Mouse (Mus musculus) neural tube, embryonic 13.5 days (tissue): ENCODE measurements around the gene Pfdn5. TPM values are rescaled to one million over a fixed set of nuclear protein-coding genes. Genes with fewer than 3 reads are reported as not detected.
A peak's percentile ranks its signal among the peaks of the same experiment; 100 is the strongest.

Source experiments
- ATAC-seq: fragments of 200-750 bp; cut with Nextera tagmentation; 2 replicates; pipeline ENCODE4 v1.8.0; 2017; ENCODE audit warnings: low read depth, mild to moderate bottlenecking, moderate TSS enrichment, moderate library complexity
- H3K27ac ChIP-seq: fragments of 300-500 bp; sonication (generic); replicated peaks from 2 replicates; pipeline ENCODE4 v1.5.1; 2015; ENCODE audit warnings: moderate library complexity, mild to moderate bottlenecking, inconsistent platforms
- H3K27me3 ChIP-seq: fragments of 300-500 bp; sonication (generic); 2 replicates; pipeline ENCODE4 v1.6.1; 2015; ENCODE audit warnings: mild to moderate bottlenecking, inconsistent platforms
- H3K36me3 ChIP-seq: fragments of 300-500 bp; sonication (generic); 2 replicates; pipeline ENCODE4 v1.6.1; 2015; ENCODE audit warnings: mild to moderate bottlenecking, inconsistent platforms
- H3K4me1 ChIP-seq: fragments of 300-500 bp; sonication (generic); replicated peaks from 2 replicates; pipeline ENCODE4 v1.6.1; 2015; ENCODE audit warnings: inconsistent platforms
- H3K4me2 ChIP-seq: fragments of 300-500 bp; sonication (generic); 2 replicates; pipeline ENCODE4 v1.6.1; 2015; ENCODE audit warnings: inconsistent platforms, mild to moderate bottlenecking, moderate library complexity
- H3K4me3 ChIP-seq: fragments of 300-500 bp; sonication (generic); 2 replicates; pipeline ENCODE4 v1.5.1; 2015; ENCODE audit warnings: mild to moderate bottlenecking, inconsistent platforms
- H3K9ac ChIP-seq: fragments of 300-500 bp; sonication (generic); 2 replicates; pipeline ENCODE4 v1.6.1; 2015; ENCODE audit warnings: moderate library complexity, mild to moderate bottlenecking, inconsistent platforms
- H3K9me3 ChIP-seq: fragments of 300-500 bp; sonication (generic); 2 replicates; pipeline ENCODE4 v1.6.1; 2016; ENCODE audit warnings: inconsistent platforms
- WGBS: fragments of 180-500 bp; shearing (Covaris S2); methylation state at CpG from one replicate; pipeline ENCODE4 v1.1.7; 2015; 5-methylcytosine and 5-hydroxymethylcytosine counted together
- polyA plus RNA-seq: library from polyadenylated mRNA; unstranded; fragments of >200 nt; fragmentation: Nextera tagmentation; extraction: Ambion mirVana; gene quantifications from 2 replicates; pipeline ENCODE4 v1.2.1, GENCODE M21; 2015

Gene Pfdn5
- polyA plus RNA-seq, 1 experiment from 2014 or later: 480 TPM

GRCm38 (mm10) chr15:102339612-102340011 lies 13.7 kb downstream of the Pfdn5 start:
- H3K9ac ChIP-seq: no peak overlapping the region
- WGBS: 69% methylated on average over 5 of the region's 5 CpGs
- H3K9me3 ChIP-seq: no peaks in the 10 kb centered on the region

GRCm38 (mm10) chr15:102341580-102341979 lies 15.7 kb downstream of the Pfdn5 start:
- Histone ChIP-seq H3K9ac (no peak overlapping the region), H3K27ac (no peak overlapping the region), H3K4me2 (no peak overlapping the region), H3K4me3 (no peak overlapping the region), H3K27me3 (no peaks in the 10 kb centered on the region), H3K36me3 (peaks cover 65% of the 10 kb centered on the region), H3K4me1 (no peaks in the 10 kb centered on the region), H3K9me3 (no peaks in the 10 kb centered on the region)
- 5% methylated on average over 1 of the region's 1 CpGs for WGBS
- no peak for ATAC-seq

More at GRCm38 (mm10) chr15:102339612-102340011, 13.7 kb downstream of the Pfdn5 start:
- Histone ChIP-seq H3K36me3 (peaks cover 63% of the 10 kb centered on the region), H3K4me2 (no peak overlapping the region), H3K4me3 (no peak overlapping the region), H3K27me3 (no peaks in the 10 kb centered on the region), H3K27ac (no peak overlapping the region), H3K4me1 (no peaks in the 10 kb centered on the region)
- no peak for ATAC-seq

- H3K27ac ChIP-seq: no peak overlapping the region
- no peak overlapping the region for H3K4me3 ChIP-seq
- ATAC-seq: no peak
- H3K4me1 ChIP-seq: peaks cover under 1% of the 10 kb centered on the region
- WGBS: 98% methylated on average over 3 of the region's 3 CpGs
- H3K27me3 ChIP-seq: no peaks in the 10 kb centered on the region
- H3K9ac ChIP-seq: no peak overlapping the region
- H3K9me3 ChIP-seq: no peaks in the 10 kb centered on the region
- peaks cover 41% of the 10 kb centered on the region for H3K36me3 ChIP-seq
- H3K4me2 ChIP-seq: no peak overlapping the region
Measured at GRCm38 (mm10) chr15:102344490-102344889, 18.6 kb downstream of the Pfdn5 start.

GRCm38 (mm10) chr15:102346444-102346843 lies 20.5 kb downstream of the Pfdn5 start:
- no peaks in the 10 kb centered on the region for H3K9me3 ChIP-seq
- no peak overlapping the region for H3K4me2 ChIP-seq
- WGBS: 82% methylated on average over 4 of the region's 4 CpGs
- no peak overlapping the region for H3K4me3 ChIP-seq
- no peak overlapping the region for H3K9ac ChIP-seq
- ATAC-seq: no peak
- peaks cover 13% of the 10 kb centered on the region for H3K4me1 ChIP-seq
- no peak overlapping the region for H3K27ac ChIP-seq
- no peaks in the 10 kb centered on the region for H3K27me3 ChIP-seq
- peaks cover 30% of the 10 kb centered on the region for H3K36me3 ChIP-seq

GRCm38 (mm10) chr15:102350138-102350941 lies 24.4 kb downstream of the Pfdn5 start, which contains the start of gene Aaas:
TSS of gene Aaas (minus strand) at chr15:102350771.
- H3K4me3 ChIP-seq: peak within 1 kb of the TSS; percentile 81
- no peaks in the 10 kb centered on the region for H3K27me3 ChIP-seq
- peak within 1 kb of the TSS; percentile 83 for H3K9ac ChIP-seq
- H3K27ac ChIP-seq: peak within 1 kb of the TSS; percentile 67
- peaks cover 17% of the 10 kb centered on the region for H3K36me3 ChIP-seq
- H3K4me1 ChIP-seq: peaks cover 19% of the 10 kb centered on the region
- H3K9me3 ChIP-seq: no peaks in the 10 kb centered on the region
- ATAC-seq: peak; percentile 88
- under 1% methylated on average over 56 of the region's 56 CpGs for WGBS
- peak within 1 kb of the TSS; percentile 93 for H3K4me2 ChIP-seq

- no peak overlapping the region for H3K27ac ChIP-seq
- peaks cover 12% of the 10 kb centered on the region for H3K36me3 ChIP-seq
- peaks cover 3% of the 10 kb centered on the region for H3K27me3 ChIP-seq
- peak overlapping the region; percentile 93 for H3K4me2 ChIP-seq
- peak overlapping the region; percentile 81 for H3K4me3 ChIP-seq
- no peaks in the 10 kb centered on the region for H3K9me3 ChIP-seq
- WGBS: 10% methylated on average over 11 of the region's 11 CpGs
- peak overlapping the region; percentile 61 for H3K9ac ChIP-seq
- peaks cover 24% of the 10 kb centered on the region for H3K4me1 ChIP-seq
- peak; percentile 1; the same call in 1 of the 2 replicates for ATAC-seq
Measured at GRCm38 (mm10) chr15:102350942-102351291, 25.0 kb downstream of the Pfdn5 start.

GRCm38 (mm10) chr15:102352177-102352576 lies 26.3 kb downstream of the Pfdn5 start:
- peaks cover 15% of the 10 kb centered on the region for H3K27me3 ChIP-seq
- no peak overlapping the region for H3K4me3 ChIP-seq
- no peak overlapping the region for H3K27ac ChIP-seq
- H3K4me2 ChIP-seq: no peak overlapping the region
- no peaks in the 10 kb centered on the region for H3K9me3 ChIP-seq
- ATAC-seq: no peak
- no peaks in the 10 kb centered on the region for H3K36me3 ChIP-seq
- 64% methylated on average over 2 of the region's 2 CpGs for WGBS
- H3K9ac ChIP-seq: no peak overlapping the region
- H3K4me1 ChIP-seq: peaks cover 31% of the 10 kb centered on the region

GRCm38 (mm10) chr15:102353986-102354385 lies 28.1 kb downstream of the Pfdn5 start:
- ATAC-seq: no peak
- H3K4me1 ChIP-seq: peaks cover 48% of the 10 kb centered on the region
- H3K9ac ChIP-seq: no peak overlapping the region
- no peak overlapping the region for H3K4me3 ChIP-seq
- peaks cover 33% of the 10 kb centered on the region for H3K27me3 ChIP-seq
- H3K9me3 ChIP-seq: no peaks in the 10 kb centered on the region
- H3K27ac ChIP-seq: no peak overlapping the region
- 91% methylated on average over 2 of the region's 2 CpGs for WGBS
- no peaks in the 10 kb centered on the region for H3K36me3 ChIP-seq
- no peak overlapping the region for H3K4me2 ChIP-seq

GRCm38 (mm10) chr15:102355134-102355870 lies 29.4 kb downstream of the Pfdn5 start:
- peak; percentile 42 for ATAC-seq
- Histone ChIP-seq H3K9me3 (no peaks in the 10 kb centered on the region), H3K27ac (peak overlapping the region; percentile 74), H3K36me3 (no peaks in the 10 kb centered on the region), H3K4me3 (peak overlapping the region; percentile 49), H3K9ac (peak overlapping the region; percentile 73), H3K27me3 (peaks cover 45% of the 10 kb centered on the region), H3K4me1 (peaks cover 42% of the 10 kb centered on the region), H3K4me2 (peak overlapping the region; percentile 95)
- WGBS: 1% methylated on average over 48 of the region's 49 CpGs

GRCm38 (mm10) chr15:102355871-102356441 lies 30.0 kb downstream of the Pfdn5 start:
- Histone ChIP-seq H3K27ac (peak overlapping the region; percentile 74), H3K36me3 (no peaks in the 10 kb centered on the region), H3K4me2 (peak overlapping the region; percentile 95), H3K9me3 (no peaks in the 10 kb centered on the region), H3K4me1 (peaks cover 41% of the 10 kb centered on the region), H3K4me3 (peak overlapping the region; percentile 49), H3K9ac (peak overlapping the region; percentile 73), H3K27me3 (peaks cover 45% of the 10 kb centered on the region)
- peak; percentile 52; the same call in 1 of the 2 replicates for ATAC-seq
- WGBS: under 1% methylated on average over 38 of the region's 38 CpGs

GRCm38 (mm10) chr15:102356501-102357325 lies 30.8 kb downstream of the Pfdn5 start:
- H3K9me3 ChIP-seq: no peaks in the 10 kb centered on the region
- no peak for ATAC-seq
- H3K4me1 ChIP-seq: peaks cover 38% of the 10 kb centered on the region
- 24% methylated on average over 16 of the region's 16 CpGs for WGBS
- peak overlapping the region; percentile 73 for H3K9ac ChIP-seq
- H3K4me2 ChIP-seq: peak overlapping the region; percentile 95
- no peaks in the 10 kb centered on the region for H3K36me3 ChIP-seq
- peak overlapping the region; percentile 49; the same call in 1 of the 2 replicates for H3K4me3 ChIP-seq
- H3K27me3 ChIP-seq: peaks cover 45% of the 10 kb centered on the region
- H3K27ac ChIP-seq: peak overlapping the region; percentile 38; the same call in 1 of the 2 replicates
